Mouse (Mus musculus) E14TG2a.4 (cell line): Measurements from ENCODE around the gene Mrpl37.

ENCODE experiments used
- CTCF ChIP-seq: conservative IDR thresholded peaks from 2 replicates; pipeline ENCODE4 v1.5.1; 2014; ENCODE audit warnings: low read length
- NANOG ChIP-seq: IDR thresholded peaks from 2 replicates; pipeline ENCODE4 v1.6.1; 2014; ENCODE audit warnings: borderline replicate concordance, low read length, mixed read lengths
- POU5F1 ChIP-seq: IDR thresholded peaks from 2 replicates; pipeline ENCODE4 v1.6.1; 2014; ENCODE audit warnings: low read length, borderline replicate concordance

DNA sequence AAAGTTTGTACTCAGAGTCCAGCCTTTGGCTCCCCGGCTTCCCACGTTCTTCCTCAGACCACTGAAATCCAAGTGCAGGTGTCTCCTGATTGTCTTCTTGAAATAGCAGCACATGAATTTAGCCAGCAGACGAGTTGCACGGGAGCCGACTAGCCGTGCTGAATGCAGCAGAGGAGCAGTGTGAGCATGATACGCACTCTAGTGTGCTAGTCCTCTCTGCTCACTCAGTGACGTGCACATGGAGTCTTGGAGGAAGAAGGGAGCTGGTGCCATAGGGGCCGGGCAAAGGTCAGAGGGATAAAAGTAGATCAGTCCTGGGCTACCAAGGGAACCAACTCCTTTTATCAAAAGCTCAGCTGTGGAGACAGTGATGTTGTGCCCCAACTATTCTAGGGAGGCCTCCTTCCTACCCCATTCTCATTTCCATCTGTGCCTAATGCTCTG, 52.8 kb downstream of the Mrpl37 start:
- TF ChIP-seq CTCF (no peak), POU5F1 (no peak), NANOG (no peak)
